Mouse (Mus musculus): ENCODE data around the gene Cks2. TPM values are rescaled to one million over a fixed set of nuclear protein-coding genes. Genes with fewer than 3 reads are reported as not detected.
A peak's percentile ranks its signal among the peaks of the same experiment; 100 is the strongest.

Gene Cks2
- total RNA-seq, 2 experiments from 2014 or later: 6.8 to 7.1 TPM

DNA sequence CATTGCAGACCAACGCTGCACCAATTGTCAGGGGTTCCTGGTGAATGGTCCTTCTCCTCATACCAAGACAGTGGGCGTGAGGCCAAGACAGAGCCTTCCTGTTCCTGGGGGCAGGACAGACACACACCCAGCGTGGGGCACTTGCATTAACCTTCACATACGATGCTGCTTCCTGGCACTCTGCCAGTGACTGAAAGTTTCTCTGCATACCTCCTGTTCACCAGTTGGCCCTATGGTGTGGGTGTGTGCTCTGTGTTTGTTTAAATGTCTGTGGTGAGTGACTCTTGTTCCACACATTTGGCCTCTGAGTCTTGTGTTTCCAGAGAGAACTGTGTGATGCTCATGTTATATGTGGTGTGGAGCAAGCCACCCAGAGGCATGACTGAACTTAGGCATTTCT is 31.6 kb downstream of the Cks2 start:
- intact Hi-C loops (cut with DNase I; ENCODE audit: low total_unique reads): no loop called here
- DNase-seq: no peak

DNA sequence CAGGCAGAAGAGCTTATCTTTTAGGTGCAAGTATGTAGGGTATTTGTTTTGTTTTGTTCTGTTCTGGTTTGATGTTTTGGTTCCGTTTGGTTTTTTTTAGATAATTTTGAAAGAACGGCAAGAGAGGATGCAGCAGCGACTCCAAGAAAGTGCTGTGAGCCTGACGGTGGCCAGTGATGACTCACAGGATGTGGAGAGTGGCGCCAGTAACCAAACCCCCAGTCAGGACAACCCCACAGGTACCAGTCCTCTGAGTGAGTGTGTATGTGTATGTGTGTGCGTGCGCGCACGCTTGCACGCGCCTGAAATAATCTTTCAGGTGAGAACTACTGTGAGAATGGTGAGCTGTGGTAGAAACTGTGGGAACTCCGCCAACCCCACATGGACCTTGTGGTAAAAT is 32.0 kb downstream of the Cks2 start:
- intact Hi-C loops (cut with DNase I; ENCODE audit: low total_unique reads): no loop called here
- no peak for DNase-seq

DNA sequence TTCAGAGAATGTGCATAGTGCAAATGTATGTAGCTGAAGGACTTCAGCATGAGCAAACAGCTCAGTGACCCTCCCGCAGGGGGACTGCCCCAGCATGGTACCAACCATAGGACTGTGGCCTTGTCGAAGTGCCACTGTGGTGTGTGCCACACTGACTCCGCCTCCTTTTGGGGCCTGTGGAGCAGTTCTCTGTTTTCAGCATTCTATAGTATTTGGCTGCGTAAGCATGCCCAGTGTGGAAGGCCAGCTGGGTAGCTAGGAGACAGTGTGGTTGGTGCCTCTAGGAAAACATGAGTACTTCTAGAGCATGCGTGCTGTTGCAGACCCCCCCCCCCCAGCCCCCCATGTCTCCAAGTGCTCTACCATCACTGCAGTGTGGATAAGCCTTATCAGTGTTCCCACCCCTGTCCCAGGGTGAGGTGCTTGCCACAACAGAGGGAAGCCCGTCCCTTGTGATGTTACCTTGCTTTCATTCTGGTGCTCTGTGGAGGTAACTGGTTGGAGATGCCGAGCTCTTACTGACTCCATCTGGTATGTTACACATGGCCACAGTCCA is 32.7 kb downstream of the Cks2 start:
- DNase-seq: no peak
- intact Hi-C loops (cut with DNase I; ENCODE audit: low total_unique reads): no loop called here

DNA sequence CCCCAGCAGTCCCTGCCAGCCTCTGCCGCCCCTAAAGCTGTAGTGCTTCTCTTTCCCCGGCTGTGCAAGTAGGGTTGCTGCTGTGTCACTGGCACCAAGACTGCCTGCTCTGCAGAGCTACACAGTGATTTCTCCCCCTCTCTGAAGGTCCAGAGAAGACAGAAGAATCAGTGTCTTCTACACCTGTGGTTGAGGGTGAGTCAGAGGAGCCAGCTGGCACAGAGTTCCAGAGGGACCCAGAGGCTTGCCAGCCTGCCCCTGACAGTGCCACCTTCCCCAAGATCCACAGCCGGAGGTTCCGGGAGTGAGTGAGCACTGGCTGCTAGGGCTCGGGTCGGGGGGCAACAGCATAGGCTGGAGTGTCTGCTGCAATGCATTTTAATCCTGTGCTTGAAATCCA is 33.7 kb downstream of the Cks2 start:
- DNase-seq: no peak
- intact Hi-C loops (cut with DNase I; ENCODE audit: low total_unique reads): no loop called here

DNA sequence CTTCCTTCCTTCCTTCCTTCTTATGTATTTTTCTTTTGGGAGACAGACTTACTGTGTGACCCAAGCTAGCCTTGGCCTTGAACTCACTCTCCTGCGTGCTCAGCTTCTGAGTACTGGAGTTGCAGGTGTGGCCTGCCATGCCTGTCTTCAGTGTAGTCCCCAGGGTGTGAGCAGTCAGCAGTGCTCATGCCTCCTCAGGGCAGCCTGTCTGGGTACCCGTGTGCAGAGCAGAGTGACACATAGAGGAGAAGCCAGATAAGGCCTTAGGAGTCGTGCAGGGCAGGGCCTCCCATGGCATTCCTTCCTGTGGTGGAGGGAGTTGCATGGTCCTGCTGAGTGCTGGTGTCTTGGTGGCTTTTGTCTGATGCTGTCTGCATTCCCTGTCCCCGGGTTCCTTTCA is 34.3 kb downstream of the Cks2 start:
- DNase-seq: no peak
- intact Hi-C loops (cut with DNase I; ENCODE audit: low total_unique reads): no loop called here

DNA sequence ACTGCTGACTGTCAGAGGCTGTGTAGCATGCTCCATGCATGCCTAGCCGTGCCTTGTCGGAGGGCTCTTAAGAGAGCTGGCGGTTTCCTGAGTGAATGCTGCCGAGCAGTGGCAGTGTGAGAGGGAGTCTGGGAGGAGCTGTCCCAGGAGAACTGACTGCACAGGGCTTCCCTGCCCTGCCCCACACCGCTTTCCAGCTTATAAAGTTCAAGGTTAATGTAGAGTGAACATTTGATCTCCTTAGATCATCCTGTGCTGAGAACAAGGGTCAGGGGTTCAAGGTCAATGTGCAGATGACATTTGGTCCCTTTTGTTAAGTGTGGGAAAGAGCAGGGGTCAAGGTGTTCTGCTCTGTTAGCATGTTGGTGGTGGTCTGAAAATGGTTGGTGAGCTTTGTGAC is 36.0 kb downstream of the Cks2 start:
- intact Hi-C loops (cut with DNase I; ENCODE audit: low total_unique reads): no loop called here
- no peak for DNase-seq

DNA sequence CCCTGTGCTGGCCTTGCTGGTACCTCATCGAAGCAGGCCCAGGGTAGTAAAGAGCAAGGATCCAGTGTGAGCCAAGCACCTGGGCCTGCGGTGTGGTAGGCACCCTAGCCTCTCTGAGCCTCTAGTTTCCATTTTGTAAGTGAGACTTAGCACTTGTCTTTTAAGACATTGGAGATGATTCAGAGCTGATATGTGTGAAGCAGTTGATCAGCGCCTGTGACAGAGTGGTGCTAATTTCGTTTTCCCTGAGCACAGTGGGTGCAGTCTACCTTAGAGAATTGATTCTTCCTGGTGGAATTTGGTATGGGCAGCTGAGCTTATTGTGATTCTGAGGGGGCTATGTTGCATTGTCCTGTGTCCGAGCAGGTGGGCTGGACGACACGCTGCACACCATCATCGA is 36.6 kb downstream of the Cks2 start:
- no peak for DNase-seq
- intact Hi-C loops (cut with DNase I; ENCODE audit: low total_unique reads): no loop called here

DNA sequence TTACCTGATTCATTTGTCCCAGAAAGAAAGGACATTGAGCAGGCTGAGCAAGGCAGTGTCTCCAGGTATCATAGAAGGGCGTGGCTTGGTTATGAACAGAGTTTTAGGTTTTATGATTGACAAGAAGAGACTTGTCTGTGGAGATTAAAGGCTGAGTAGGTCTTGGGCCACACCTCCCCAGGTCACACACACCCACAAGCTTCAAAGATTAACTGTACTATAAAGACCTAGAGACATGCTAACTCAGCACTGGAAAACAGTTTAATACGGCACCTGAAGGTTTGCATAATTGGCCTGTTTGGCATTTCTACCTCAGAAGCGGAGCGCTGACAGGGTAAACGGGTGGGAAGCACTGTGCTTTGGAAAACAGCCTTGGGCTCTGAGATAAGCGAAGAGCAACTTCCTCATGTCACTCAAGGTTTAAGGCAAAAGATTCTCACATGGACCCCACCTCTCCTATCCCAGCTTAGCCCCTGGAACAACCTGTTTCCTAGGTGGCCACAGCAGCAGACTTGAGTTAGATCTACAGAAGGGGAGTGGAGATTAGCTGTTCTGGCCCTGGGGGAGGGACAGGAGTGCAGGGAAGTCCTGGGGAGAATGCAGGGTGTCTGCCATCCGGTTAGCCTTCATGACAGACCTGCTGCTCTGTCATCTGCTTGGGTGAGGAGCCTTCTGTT is 40.4 kb downstream of the Cks2 start:
- DNase-seq: no peak

DNA sequence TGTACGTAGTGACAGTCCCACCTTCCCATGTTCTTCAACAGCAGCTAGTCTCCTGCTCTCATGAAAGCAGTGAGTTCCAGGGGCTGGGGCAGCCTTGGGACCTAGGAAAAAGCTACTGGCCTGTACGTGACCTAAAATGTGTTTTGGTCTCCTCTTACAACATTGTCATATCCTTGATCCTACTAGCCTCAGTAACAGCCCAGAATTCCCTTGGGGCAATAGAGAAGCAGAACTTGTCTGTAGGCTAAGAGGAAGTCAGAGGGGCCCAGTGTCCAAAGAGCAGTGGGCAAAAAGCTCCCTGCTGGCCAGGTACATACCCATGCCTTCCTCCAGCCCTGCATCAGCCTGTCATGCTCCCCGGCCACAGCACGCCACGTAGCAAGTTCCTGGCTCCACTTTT is 41.9 kb downstream of the Cks2 start:
- DNase-seq: no peak
- intact Hi-C loops (cut with DNase I; ENCODE audit: low total_unique reads): no loop called here

More for the DNA sequence above, 40.4 kb downstream of the Cks2 start:
- intact Hi-C loops (cut with DNase I; ENCODE audit: low total_unique reads): no loop called here

DNA sequence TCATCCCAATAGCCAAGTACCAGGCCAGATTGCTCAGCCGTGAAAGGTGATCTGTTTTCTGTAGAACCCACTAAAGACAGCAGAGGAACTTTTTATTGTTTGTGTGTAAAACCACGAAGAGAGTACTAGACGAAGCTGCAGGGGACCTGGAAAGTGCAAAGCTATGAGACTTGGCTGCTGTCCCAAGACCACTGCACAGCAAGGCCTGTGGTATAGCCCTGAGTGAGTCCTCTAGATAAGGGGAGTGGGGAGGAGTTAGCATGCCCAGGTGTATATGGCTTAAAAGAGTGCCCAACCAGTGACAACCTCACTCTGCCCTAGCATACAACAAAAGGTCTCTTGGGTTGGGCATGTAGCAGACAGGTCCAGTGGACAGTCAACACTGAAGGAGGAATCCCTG is 43.7 kb downstream of the Cks2 start:
- DNase-seq: no peak
- intact Hi-C loops (cut with DNase I; ENCODE audit: low total_unique reads): no loop called here

DNA sequence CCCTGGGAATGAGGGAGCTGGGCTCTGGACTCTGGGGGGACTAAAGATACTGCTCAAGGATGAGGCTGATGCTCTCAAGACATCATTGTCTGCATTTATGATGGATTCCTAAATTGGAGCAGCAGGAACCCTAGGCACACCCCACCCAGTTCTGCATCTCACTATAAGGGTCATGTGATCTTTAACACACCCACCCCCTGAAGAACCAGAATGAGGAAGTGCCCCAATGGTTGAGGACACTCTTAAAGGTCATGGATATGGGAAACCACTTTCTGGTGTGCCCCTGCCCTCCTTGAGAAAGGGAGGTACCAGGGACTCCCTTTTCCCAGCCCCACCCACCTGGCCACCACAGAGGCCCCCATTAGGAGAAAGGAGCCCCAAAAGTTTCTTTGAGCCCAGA is 51.4 kb downstream of the Cks2 start:
- intact Hi-C loops (cut with DNase I; ENCODE audit: low total_unique reads): no loop called here
- no peak for DNase-seq

DNA sequence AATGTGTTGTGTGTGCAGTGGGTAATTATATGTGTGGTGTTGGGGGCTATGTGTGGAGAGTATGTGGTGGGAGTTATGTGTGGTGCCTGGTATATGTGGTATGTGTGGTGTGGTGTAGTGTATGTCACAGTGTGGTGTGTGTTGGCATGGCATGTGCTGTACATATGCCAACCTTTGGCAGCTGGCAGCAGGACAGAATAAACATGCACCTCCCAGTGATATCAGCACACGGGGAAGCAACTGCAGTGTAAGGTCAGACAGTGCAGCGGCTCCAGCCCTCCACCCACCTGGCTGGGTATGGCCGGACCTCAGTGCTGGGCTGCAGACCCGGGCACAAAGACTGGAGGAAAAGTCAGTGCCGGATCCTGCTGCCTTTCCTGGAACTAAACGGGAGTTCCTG is 52.4 kb downstream of the Cks2 start:
- DNase-seq: no peak
- intact Hi-C loops (cut with DNase I; ENCODE audit: low total_unique reads): no loop called here

DNA sequence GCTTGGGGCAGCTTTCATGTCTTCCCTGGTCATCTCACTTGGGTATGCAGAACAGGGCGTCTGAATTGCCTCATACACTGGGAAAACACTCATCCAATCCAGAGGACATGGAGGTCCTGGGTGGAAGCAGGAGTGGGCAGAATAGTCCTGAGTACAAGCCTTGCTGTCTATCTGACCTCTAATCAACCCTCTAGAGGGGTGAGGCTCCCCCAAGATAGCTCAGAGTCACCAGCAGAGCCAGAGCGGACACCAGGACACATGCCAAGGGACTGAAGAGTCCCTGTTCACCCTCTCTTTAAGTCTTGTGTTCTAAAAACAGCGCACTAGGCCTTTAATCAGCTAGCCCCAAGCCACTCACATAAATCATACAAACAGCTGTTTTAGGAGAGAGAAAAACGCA is 52.9 kb downstream of the Cks2 start:
- DNase-seq: peak; percentile 23
- intact Hi-C loops (cut with DNase I; ENCODE audit: low total_unique reads): no loop called here

DNA sequence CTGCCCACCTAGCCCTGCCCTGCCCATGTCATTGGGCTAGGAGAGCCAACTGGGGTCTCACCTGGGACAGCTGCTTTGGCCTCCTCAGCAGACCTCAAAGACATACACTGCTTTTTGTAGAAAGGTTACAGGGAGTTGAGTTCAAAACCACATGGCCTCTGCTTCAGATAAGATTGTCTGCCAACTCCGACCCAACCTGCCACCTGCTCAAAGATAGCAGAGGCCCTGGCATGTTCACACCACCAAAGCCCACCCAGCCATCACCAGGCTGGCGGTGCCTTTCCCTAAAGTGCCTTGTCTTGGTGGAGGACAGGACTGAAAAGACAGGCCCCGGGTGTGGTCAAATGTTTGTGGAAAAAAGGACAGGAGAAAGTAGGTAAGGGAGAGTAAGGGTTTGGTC is 53.3 kb downstream of the Cks2 start:
- intact Hi-C loops (cut with DNase I; ENCODE audit: low total_unique reads): no loop called here

More for the DNA sequence above, 53.3 kb downstream of the Cks2 start:
- DNase-seq: no peak

Other genes with a start within 250 kb of the Cks2 start
- 10 to 100 TPM in 1 of 2 experiments, 1 to 10 TPM in 1; 9.7 to 13.7 TPM for gene S1pr3, start 236.6 kb upstream of the Cks2 start, total RNA-seq (2021)
- 1 to 10 TPM; 1.4 to 2.2 TPM for gene Shc3, start 75.8 kb upstream of the Cks2 start, total RNA-seq (2021)
- gene Secisbp2, start 6.5 kb downstream of the Cks2 start, total RNA-seq (2021): 1 to 10 TPM; 8.6 to 9.5 TPM
- gene Sema4d, start 148.5 kb downstream of the Cks2 start, total RNA-seq (2021): 100 to 1,000 TPM; 126 to 130 TPM
- gene Gadd45g, start 201.4 kb downstream of the Cks2 start, total RNA-seq (2021): 10 to 100 TPM; 10.1 to 33.9 TPM

Measured in gastrocnemius, postnatal 14 days (tissue).